Mouse (Mus musculus): Measurements from ENCODE around the gene Enthd1. TPM values are rescaled to one million over a fixed set of nuclear protein-coding genes. Genes with fewer than 3 reads are reported as not detected.

Enthd1 gene
- polyA plus RNA-seq (2011; ENCODE audit: insufficient read depth, insufficient read length, low replicate concordance, missing spikeins), result 0.72 TPM in 1 of 2 replicates, not detected in the other

DNA sequence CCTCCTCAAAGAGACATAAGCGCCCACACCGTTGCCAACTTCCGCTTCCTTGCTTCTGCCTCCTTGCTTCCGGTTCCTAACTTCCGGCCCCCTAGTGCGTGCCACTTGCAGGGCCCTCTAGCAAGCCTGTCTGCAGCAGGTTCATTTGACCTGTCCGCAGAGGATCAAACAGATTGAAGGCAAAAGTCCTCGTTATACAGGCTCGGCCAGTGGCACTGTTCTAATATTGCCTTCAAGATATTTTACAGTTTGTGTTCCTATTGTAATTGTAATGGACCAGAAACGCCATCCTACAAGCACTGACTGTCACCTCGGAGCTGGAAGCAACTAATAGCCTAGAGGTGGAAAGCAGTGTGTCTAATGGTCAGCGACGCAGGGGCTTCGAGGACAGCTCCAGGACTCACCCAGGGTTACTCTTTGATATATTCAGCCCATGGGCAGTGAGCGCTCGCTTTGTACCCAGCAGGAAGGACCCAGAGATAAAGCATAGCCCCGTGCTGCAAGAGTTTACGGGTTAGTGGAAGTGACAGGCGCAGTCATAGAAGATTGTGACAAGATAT, at the start of gene Enthd1:
TSS of gene Enthd1 (minus strand) at position 51 of the 560 bp plus-strand sequence.
- 67% methylated on average over 19 of the region's 19 CpGs for WGBS
- Histone ChIP-seq H3K4me1 (ENCODE audit: control insufficient read depth, insufficient read depth, low read length) (peaks cover 1% of the 10 kb centered on the region; the same call in 1 of the 2 replicates), H3K4me3 (replicated peaks; ENCODE audit: control insufficient read depth, low read depth, low read length) (no peak within 1 kb of the TSS), H3K27ac (ENCODE audit: control insufficient read depth, insufficient read depth, low read depth, low read length, poor library complexity) (no peak within 1 kb of the TSS)
- TF ChIP-seq CTCF (IDR thresholded peaks at IDR 0.05; ENCODE audit: control insufficient read depth, insufficient read depth, low read length) (no peak), POLR2A (IDR thresholded peaks at IDR 0.05; ENCODE audit: borderline replicate concordance, control insufficient read depth, low read depth, low read length) (no peak)

DNA sequence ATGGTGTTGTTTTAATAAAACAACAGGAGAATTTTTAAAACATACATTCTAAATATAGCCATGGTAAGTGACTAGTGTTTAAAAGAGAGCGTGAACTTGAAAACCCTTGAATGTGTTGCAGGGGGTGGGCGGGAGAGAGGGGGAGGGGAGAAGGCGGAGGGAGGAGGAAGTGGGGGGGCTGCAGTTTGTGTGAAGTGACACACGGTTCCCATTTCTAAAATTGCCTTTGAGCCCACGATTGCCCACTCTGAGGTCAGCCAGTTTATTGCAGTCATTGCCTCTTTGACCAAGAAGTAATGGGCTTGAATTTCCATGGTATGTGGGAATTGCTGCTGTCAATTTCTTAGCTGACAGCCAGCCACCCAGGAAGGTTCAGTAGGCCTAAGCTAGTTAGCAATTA, 48.9 kb upstream of the Enthd1 start:
- WGBS, result 14% methylated on average over 5 of the region's 5 CpGs
- H3K4me3 ChIP-seq (replicated peaks; ENCODE audit: control insufficient read depth, low read depth, low read length), result no peak overlapping the region
- peak overlapping the region; percentile 58; the same call in 1 of the 2 replicates for H3K27ac ChIP-seq (ENCODE audit: control insufficient read depth, insufficient read depth, low read depth, low read length, poor library complexity)
- peaks cover 7% of the 10 kb centered on the region; the same call in 1 of the 2 replicates for H3K4me1 ChIP-seq (ENCODE audit: control insufficient read depth, insufficient read depth, low read length)
- no peak for TF ChIP-seq CTCF (IDR thresholded peaks at IDR 0.05; ENCODE audit: control insufficient read depth, insufficient read depth, low read length)
- no peak for TF ChIP-seq POLR2A (IDR thresholded peaks at IDR 0.05; ENCODE audit: borderline replicate concordance, control insufficient read depth, low read depth, low read length)

DNA sequence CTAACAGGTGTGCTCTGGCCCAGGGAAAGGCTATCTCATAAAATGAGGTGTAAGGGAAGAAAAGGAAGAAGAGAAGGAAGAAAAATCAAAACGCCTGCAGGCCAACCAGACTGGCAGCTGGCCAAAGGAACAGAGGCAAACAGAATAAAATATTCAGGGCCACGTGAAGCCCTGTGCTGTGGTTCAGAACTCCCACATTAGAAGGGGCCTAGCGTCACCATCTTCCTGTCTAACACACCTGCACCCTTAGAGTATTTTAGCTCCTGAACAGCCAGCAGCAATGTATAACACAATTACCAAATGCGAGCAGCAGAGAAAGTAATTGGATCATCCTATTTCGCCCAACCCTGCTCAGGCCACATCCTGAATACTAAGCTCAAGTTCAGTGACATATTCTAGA, 46.5 kb upstream of the Enthd1 start:
- H3K27ac ChIP-seq (ENCODE audit: control insufficient read depth, insufficient read depth, low read depth, low read length, poor library complexity), result no peak overlapping the region
- H3K4me3 ChIP-seq (replicated peaks; ENCODE audit: control insufficient read depth, low read depth, low read length), result no peak overlapping the region
- no peak for TF ChIP-seq POLR2A (IDR thresholded peaks at IDR 0.05; ENCODE audit: borderline replicate concordance, control insufficient read depth, low read depth, low read length)
- TF ChIP-seq CTCF (IDR thresholded peaks at IDR 0.05; ENCODE audit: control insufficient read depth, insufficient read depth, low read length), result no peak
- 36% methylated on average over 5 of the region's 5 CpGs for WGBS
- peaks cover 7% of the 10 kb centered on the region; the same call in 1 of the 2 replicates for H3K4me1 ChIP-seq (ENCODE audit: control insufficient read depth, insufficient read depth, low read length)

DNA sequence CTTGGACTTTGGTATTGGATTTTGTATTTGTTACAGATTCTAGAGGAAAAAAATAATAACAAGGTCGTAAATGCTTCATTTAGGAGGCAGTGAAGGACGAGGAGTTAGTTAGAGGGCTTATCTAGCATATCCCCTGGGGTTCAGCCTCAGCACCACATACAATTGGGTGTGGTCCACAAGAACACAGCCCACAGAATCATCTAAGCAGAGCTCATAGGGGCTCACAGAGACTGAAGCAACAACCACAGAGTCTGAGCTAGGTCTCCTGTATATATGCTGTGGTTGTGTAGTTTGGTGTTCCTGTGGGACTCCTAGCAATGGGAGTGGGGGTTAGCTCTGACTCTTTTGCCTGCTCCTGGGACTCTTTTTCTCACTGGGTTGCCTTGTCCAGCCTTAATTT, 45.4 kb upstream of the Enthd1 start:
- Histone ChIP-seq H3K4me1 (ENCODE audit: control insufficient read depth, insufficient read depth, low read length) (peaks cover 6% of the 10 kb centered on the region; the same call in 1 of the 2 replicates), H3K4me3 (replicated peaks; ENCODE audit: control insufficient read depth, low read depth, low read length) (no peak overlapping the region), H3K27ac (ENCODE audit: control insufficient read depth, insufficient read depth, low read depth, low read length, poor library complexity) (no peak overlapping the region)
- no peak for TF ChIP-seq POLR2A (IDR thresholded peaks at IDR 0.05; ENCODE audit: borderline replicate concordance, control insufficient read depth, low read depth, low read length)
- no peak for TF ChIP-seq CTCF (IDR thresholded peaks at IDR 0.05; ENCODE audit: control insufficient read depth, insufficient read depth, low read length)
- WGBS, result 62% methylated on average over 2 of the region's 2 CpGs

DNA sequence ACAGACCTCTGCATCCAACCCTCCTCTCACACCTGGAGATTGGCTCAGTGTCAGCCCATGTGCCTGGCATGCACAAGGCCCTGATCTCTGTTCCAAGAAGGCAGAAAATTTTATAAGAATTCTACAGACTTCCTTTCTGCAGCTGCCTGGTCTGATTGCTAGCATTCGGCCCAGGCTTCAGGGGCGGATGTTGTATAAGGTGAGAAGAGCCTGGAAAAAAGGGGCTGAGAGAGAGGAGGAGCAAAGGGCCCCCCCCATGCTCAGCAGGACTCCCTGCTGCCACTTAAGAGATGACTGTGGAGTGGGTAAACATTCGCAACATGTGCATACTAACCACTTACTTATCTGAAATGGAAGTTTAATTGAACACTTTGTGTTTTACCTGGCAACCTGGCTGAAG, 43.0 kb upstream of the Enthd1 start:
- WGBS, result 83% methylated on average over 3 of the region's 3 CpGs
- Histone ChIP-seq H3K27ac (ENCODE audit: control insufficient read depth, insufficient read depth, low read depth, low read length, poor library complexity) (no peak overlapping the region), H3K4me3 (replicated peaks; ENCODE audit: control insufficient read depth, low read depth, low read length) (no peak overlapping the region), H3K4me1 (ENCODE audit: control insufficient read depth, insufficient read depth, low read length) (no peaks in the 10 kb centered on the region; the same call in 1 of the 2 replicates)
- TF ChIP-seq CTCF (IDR thresholded peaks at IDR 0.05; ENCODE audit: control insufficient read depth, insufficient read depth, low read length) (no peak), POLR2A (IDR thresholded peaks at IDR 0.05; ENCODE audit: borderline replicate concordance, control insufficient read depth, low read depth, low read length) (no peak)

DNA sequence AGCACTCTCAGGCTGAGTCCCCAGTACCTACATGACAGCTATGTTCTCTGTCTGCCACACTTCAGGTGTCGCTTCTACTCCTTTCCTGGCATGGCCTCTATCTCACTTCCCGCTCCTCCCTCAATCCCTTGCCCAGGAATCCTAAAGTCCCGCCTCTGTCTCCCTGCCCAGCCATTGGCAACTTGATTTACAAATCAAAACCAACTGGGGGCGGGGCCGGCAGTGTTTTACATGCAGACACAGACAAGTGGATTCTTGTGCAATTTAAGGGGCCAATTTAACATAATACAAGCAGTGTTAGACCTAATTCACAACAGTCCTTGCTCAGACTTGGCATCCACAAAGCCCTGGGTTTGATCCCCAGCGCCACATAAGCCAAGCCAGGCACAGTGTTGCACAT, 39.1 kb upstream of the Enthd1 start:
- Histone ChIP-seq H3K4me1 (ENCODE audit: control insufficient read depth, insufficient read depth, low read length) (peaks cover 6% of the 10 kb centered on the region), H3K4me3 (replicated peaks; ENCODE audit: control insufficient read depth, low read depth, low read length) (no peak overlapping the region), H3K27ac (ENCODE audit: control insufficient read depth, insufficient read depth, low read depth, low read length, poor library complexity) (no peak overlapping the region)
- TF ChIP-seq POLR2A (IDR thresholded peaks at IDR 0.05; ENCODE audit: borderline replicate concordance, control insufficient read depth, low read depth, low read length), result no peak
- TF ChIP-seq CTCF (IDR thresholded peaks at IDR 0.05; ENCODE audit: control insufficient read depth, insufficient read depth, low read length), result no peak
- WGBS, result 79% methylated on average over 6 of the region's 6 CpGs

DNA sequence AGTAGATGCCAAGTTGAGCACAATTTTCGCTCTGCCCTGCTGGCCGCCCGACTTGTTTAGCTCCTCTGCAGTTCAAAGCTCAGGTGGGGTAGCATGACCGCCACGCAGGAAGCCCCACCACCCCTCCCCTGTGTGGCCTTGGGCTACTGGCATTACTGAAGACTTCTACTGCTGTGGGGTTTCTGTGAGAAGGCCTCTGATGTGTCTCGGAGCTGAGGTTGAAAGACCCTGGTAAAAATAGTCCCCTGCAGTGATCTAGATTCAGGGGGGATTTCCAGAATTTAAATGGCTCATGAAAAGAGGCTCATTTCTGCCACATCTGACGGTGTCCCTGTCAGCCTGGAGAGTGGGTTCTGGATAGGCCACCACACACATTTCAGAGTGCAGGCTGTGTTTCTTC, 37.5 kb upstream of the Enthd1 start:
- 68% methylated on average over 7 of the region's 7 CpGs for WGBS
- no peak for TF ChIP-seq POLR2A (IDR thresholded peaks at IDR 0.05; ENCODE audit: borderline replicate concordance, control insufficient read depth, low read depth, low read length)
- no peak for TF ChIP-seq CTCF (IDR thresholded peaks at IDR 0.05; ENCODE audit: control insufficient read depth, insufficient read depth, low read length)
- H3K4me1 ChIP-seq (ENCODE audit: control insufficient read depth, insufficient read depth, low read length), result peaks cover 6% of the 10 kb centered on the region
- peak overlapping the region; percentile 39; the same call in 1 of the 2 replicates for H3K27ac ChIP-seq (ENCODE audit: control insufficient read depth, insufficient read depth, low read depth, low read length, poor library complexity)
- no peak overlapping the region for H3K4me3 ChIP-seq (replicated peaks; ENCODE audit: control insufficient read depth, low read depth, low read length)

DNA sequence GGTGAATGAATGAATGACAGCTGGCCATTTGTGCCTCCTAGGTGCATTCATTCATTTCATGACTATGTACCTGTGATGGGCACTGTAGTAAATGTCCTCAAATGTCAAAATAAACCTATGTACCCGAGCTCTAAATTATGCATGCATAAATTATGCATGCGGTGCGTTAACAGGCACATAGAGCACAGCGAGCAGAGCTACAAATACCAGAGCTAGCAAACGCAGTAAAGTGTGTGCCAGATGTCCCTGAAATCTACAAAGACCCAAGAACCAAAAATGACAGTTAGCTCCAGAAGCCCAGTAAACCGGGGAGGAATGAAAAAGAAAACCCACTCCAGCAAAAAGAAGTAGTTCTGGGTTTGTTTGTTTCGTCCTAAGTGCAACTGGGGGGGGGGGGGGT, 36.5 kb upstream of the Enthd1 start:
- Histone ChIP-seq H3K4me3 (replicated peaks; ENCODE audit: control insufficient read depth, low read depth, low read length) (no peak overlapping the region), H3K27ac (ENCODE audit: control insufficient read depth, insufficient read depth, low read depth, low read length, poor library complexity) (no peak overlapping the region), H3K4me1 (ENCODE audit: control insufficient read depth, insufficient read depth, low read length) (peaks cover 6% of the 10 kb centered on the region)
- WGBS, result 79% methylated on average over 7 of the region's 7 CpGs
- TF ChIP-seq CTCF (IDR thresholded peaks at IDR 0.05; ENCODE audit: control insufficient read depth, insufficient read depth, low read length), result no peak
- no peak for TF ChIP-seq POLR2A (IDR thresholded peaks at IDR 0.05; ENCODE audit: borderline replicate concordance, control insufficient read depth, low read depth, low read length)

All from bone marrow, adult 2 months (tissue).